Mouse (Mus musculus) embryonic facial prominence, embryonic 11.5 days (tissue): ENCODE measurements around the gene Rcsd1. TPM values are rescaled to one million over a fixed set of nuclear protein-coding genes. Genes with fewer than 3 reads are reported as not detected.
"Not testable (repeated sequence)": the region's sequence is repeated elsewhere in the genome, so short reads cannot be mapped to it uniquely, and the experiment has no call there.

Experiments
- ATAC-seq: fragments of 200-750 bp; cut with Nextera tagmentation; replicated peaks from 2 replicates; pipeline ENCODE4 v1.8.0; 2017; ENCODE audit warnings: low read depth; ENCODE audit not compliant: insufficient number of reproducible peaks, low FRiP score, low TSS enrichment
- DNase-seq: peaks from one replicate; pipeline ENCODE4 v3.0.0-alpha.2; 2015; ENCODE audit warnings: low spot score
- H3K27ac ChIP-seq: fragments of 300-500 bp; sonication (generic); replicated peaks from 2 replicates; pipeline ENCODE4 v1.5.1; 2014; ENCODE audit warnings: mild to moderate bottlenecking, low read depth, low read length, control low read depth
- H3K27me3 ChIP-seq: fragments of 300-500 bp; sonication (generic); 2 replicates; pipeline ENCODE4 v1.6.1; 2014; ENCODE audit warnings: mild to moderate bottlenecking, low read length, moderate library complexity, mixed read lengths; ENCODE audit not compliant: control insufficient read depth, insufficient read depth
- H3K36me3 ChIP-seq: fragments of 300-500 bp; sonication (generic); replicated peaks from 2 replicates; pipeline ENCODE4 v1.6.1; 2014; ENCODE audit warnings: low read depth, mild to moderate bottlenecking, low read length, moderate library complexity, mixed read lengths; ENCODE audit not compliant: control insufficient read depth, insufficient read depth
- H3K4me1 ChIP-seq: fragments of 300-500 bp; sonication (generic); 2 replicates; pipeline ENCODE4 v1.6.1; 2014; ENCODE audit warnings: low read length, mixed read lengths; ENCODE audit not compliant: control insufficient read depth, insufficient read depth
- H3K4me2 ChIP-seq: fragments of 300-500 bp; sonication (generic); 2 replicates; pipeline ENCODE4 v1.6.1; 2014; ENCODE audit warnings: low read depth, mild to moderate bottlenecking, control low read depth, low read length, moderate library complexity
- H3K4me3 ChIP-seq: fragments of 300-500 bp; sonication (generic); 2 replicates; pipeline ENCODE4 v1.5.1; 2014; ENCODE audit warnings: low read depth, low read length, control low read depth
- H3K9ac ChIP-seq: fragments of 300-500 bp; sonication (generic); replicated peaks from 2 replicates; pipeline ENCODE4 v1.6.1; 2014; ENCODE audit warnings: mild to moderate bottlenecking, control low read depth, low read length
- H3K9me3 ChIP-seq: fragments of 300-500 bp; sonication (generic); replicated peaks from 2 replicates; pipeline ENCODE4 v1.6.1; 2016; ENCODE audit warnings: mild to moderate bottlenecking, low read length, inconsistent platforms, mixed read lengths; ENCODE audit not compliant: control insufficient read depth
- WGBS: fragments of 180-500 bp; shearing (Covaris S2); extraction: QIAGEN DNeasy Blood & Tissue Kit; methylation state at CpG from one replicate; pipeline ENCODE4 v1.1.7; 2014; 5-methylcytosine and 5-hydroxymethylcytosine counted together
- polyA plus RNA-seq: library from polyadenylated mRNA; unstranded; fragments of >200 nt; fragmentation: Nextera tagmentation; extraction: Ambion mirVana; gene quantifications from 2 replicates; pipeline ENCODE4 v1.2.1, GENCODE M21; 2014

The Rcsd1 gene
- polyA plus RNA-seq, 1 experiment from 2014 or later: 8.3 TPM

DNA sequence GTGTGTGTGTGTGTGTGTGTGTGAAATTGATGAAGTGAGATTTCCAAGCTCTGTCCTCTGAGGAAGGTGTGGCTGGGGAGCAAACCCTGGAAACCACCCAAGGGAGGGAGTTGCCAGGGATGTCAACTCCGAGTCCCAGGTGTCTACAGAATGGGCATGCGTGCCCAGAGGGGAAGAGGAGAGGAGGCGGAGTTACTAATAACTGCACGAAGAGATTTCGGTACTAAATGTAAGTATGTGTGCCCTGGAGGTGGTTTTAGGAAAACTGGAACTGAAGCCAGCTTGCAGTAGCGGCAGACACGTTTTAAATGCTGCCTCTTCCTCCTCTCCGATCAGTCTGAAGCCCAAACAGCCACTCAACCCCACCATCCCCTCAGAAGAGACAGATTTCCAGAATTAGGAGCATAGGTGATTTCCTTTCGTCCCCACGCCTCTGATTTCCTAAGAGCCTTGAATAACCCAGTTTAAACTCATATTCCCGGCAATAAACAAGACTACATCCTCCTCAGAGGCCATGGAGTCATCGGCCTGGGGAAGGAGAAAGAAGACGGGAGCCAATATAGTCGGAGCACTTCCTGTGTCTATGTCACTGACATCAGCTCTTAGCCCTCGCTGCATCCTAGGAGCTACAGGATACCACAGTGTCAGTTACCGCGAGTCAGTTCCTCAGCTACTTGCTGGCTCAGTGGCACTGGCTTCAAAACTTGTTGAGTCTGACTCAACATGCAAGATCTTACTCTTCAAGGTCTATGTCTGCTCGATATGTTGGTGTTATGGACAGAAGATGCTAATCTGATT lies 27.3 kb downstream of the Rcsd1 start:
- no peak overlapping the region for H3K9ac ChIP-seq
- no peak for ATAC-seq
- no peaks in the 10 kb centered on the region for H3K36me3 ChIP-seq
- H3K4me1 ChIP-seq: no peaks in the 10 kb centered on the region; the same call in none of the 2 replicates
- H3K4me3 ChIP-seq: no peak overlapping the region
- H3K4me2 ChIP-seq: no peak overlapping the region
- H3K27me3 ChIP-seq: no peaks in the 10 kb centered on the region
- WGBS: 75% methylated on average over 18 of the region's 18 CpGs
- no peak overlapping the region for H3K27ac ChIP-seq
- no peaks in the 10 kb centered on the region for H3K9me3 ChIP-seq
- DNase-seq: no peak

DNA sequence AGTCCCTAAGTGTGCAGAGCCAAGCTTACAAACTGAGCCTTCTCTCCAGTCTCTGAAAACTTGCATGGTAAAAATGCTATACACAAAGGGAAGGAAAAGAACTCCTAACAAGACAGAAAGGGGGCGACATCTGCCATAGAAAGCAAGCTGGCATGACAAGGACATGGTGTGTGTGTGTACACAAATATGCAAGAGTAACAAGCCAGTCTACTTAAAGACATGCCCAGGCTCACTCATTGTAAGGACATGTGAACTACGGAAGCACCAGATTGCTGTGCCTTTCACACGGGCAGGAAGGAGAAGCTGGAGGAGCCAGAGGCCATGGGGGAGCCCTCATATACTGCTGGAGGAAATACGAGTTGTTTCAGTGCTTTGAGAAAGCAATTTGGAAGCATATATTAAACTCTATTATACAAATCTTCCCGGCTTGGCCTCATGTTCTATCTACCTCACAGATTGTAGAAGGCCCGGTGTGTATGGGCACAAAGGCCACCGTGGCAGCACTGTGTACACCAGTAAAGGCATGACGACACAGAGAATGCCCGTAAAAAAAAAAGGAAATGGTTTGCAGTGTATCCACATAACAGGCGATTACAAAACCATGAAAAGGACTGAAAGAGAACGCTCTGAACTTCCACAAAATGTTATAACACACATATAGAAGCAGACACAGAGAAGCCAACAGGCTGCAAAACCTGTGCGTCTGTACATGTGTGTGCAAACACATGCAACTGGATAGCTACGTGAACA lies 28.3 kb downstream of the Rcsd1 start:
- Histone ChIP-seq H3K9me3 (no peaks in the 10 kb centered on the region), H3K36me3 (no peaks in the 10 kb centered on the region), H3K9ac (no peak overlapping the region), H3K4me1 (no peaks in the 10 kb centered on the region; the same call in none of the 2 replicates), H3K27me3 (no peaks in the 10 kb centered on the region), H3K4me2 (no peak overlapping the region), H3K27ac (no peak overlapping the region), H3K4me3 (no peak overlapping the region)
- WGBS: 73% methylated on average over 13 of the region's 13 CpGs
- ATAC-seq: no peak
- no peak for DNase-seq

DNA sequence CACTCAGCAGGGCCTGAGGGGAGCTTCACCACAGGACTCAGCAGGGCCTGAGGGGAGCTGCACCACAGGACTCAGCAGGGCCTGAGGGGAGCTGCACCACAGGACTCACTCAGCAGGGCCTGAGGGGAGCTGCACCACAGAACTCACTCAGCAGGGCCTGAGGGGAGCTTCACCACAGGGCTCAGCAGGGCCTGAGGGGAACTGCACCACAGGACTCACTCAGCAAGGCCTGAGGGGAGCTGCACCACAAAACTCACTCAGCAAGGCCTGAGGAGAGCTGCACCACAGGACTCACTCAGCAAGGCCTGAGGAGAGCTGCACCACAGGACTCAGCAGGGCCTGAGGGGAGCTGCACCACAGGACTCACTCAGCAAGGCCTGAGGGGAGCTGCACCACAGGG lies 29.5 kb downstream of the Rcsd1 start:
- H3K27me3 ChIP-seq, ATAC-seq, H3K9me3 ChIP-seq, H3K4me1 ChIP-seq, H3K9ac ChIP-seq, DNase-seq, H3K4me2 ChIP-seq, H3K4me3 ChIP-seq, H3K36me3 ChIP-seq, H3K27ac ChIP-seq: not testable (repeated sequence)

DNA sequence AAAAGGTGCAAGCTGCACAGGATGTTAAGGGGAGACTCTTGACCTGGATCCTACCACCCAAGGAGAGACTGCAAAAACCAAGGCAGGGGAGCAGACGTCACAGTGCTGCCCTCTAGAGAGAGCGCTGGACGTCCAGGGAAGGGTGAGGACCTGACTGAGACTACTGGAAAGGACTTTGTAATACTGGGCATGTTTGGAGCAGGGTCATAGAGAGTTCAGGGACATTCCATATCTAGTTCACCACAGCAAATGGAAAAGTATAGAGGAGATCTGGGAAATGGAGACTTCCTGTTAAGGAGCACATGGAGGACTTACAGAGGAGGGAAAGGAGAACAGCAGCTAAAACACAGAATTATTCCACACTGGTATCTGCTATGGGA lies 29.9 kb downstream of the Rcsd1 start:
- no peaks in the 10 kb centered on the region; the same call in none of the 2 replicates for H3K4me1 ChIP-seq
- H3K27me3 ChIP-seq: no peaks in the 10 kb centered on the region
- no peaks in the 10 kb centered on the region for H3K36me3 ChIP-seq
- H3K4me2 ChIP-seq: no peak overlapping the region
- no peak overlapping the region for H3K9ac ChIP-seq
- no peak overlapping the region for H3K27ac ChIP-seq
- WGBS: 31% methylated on average over 3 of the region's 3 CpGs
- ATAC-seq (no peak), DNase-seq (no peak)
- no peak overlapping the region for H3K4me3 ChIP-seq
- no peaks in the 10 kb centered on the region for H3K9me3 ChIP-seq

DNA sequence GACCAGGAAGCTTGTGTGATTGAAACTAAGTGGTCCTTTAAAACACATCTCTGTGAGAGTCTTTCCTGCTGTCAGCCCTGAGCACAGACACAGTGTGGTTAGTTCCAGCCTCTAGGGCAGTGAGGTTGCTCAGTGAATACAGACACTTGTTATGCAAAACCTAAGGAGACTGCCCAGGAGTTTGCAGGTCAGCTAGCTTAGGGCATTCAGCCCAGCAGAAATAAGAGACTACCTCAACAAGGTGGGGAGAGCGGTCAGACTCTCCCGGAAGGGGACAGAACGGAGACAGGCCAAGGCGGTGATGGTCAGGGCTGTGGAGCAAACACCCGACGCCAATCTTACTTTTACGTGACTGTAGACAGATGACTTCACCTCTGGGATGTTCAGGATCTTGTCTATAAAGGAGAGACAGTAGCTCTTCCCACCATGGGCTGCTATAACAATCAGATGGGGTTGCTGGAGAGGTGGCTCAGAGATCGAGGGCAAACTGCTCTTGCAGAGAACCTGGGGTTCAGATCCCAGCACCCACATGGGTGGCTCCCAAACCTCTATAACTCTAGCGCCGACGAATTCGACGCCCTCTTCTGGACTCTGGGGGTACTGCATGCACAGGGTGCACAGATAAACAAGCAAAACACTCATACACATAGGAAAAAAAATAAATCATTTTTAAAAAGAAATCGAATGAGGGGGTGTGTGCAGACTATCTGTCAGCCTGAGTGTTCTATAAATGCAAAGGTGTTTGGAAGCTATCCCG lies 30.5 kb downstream of the Rcsd1 start:
- 65% methylated on average over 15 of the region's 15 CpGs for WGBS
- no peaks in the 10 kb centered on the region for H3K9me3 ChIP-seq
- H3K27me3 ChIP-seq: no peaks in the 10 kb centered on the region
- H3K4me3 ChIP-seq: no peak overlapping the region
- H3K4me1 ChIP-seq: no peaks in the 10 kb centered on the region; the same call in 1 of the 2 replicates
- ATAC-seq (no peak), DNase-seq (no peak)
- H3K9ac ChIP-seq: no peak overlapping the region
- H3K27ac ChIP-seq: no peak overlapping the region
- no peak overlapping the region for H3K4me2 ChIP-seq
- H3K36me3 ChIP-seq: no peaks in the 10 kb centered on the region

DNA sequence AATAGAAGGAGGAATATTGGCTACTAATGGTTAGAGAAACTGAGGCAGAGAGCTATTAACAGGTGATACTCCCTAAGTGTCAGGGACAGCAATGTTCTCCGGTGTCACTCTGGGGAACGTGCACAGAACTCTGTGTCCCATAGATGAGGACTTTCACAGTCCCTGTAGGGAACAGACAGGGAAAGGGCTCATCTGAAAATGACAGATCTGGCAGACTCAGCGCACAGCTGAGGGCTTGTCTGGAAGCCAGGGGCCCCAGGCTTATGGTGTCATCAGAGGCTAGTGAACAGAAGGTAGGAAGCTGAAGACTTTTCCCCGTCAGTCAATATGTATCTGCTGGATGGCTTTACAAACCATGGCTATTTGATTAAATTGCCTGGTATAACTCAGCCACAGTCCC lies 32.0 kb downstream of the Rcsd1 start:
- Histone ChIP-seq H3K27ac (no peak overlapping the region), H3K9ac (no peak overlapping the region), H3K4me1 (no peaks in the 10 kb centered on the region; the same call in 1 of the 2 replicates), H3K4me3 (no peak overlapping the region), H3K36me3 (no peaks in the 10 kb centered on the region), H3K27me3 (no peaks in the 10 kb centered on the region), H3K9me3 (no peaks in the 10 kb centered on the region), H3K4me2 (no peak overlapping the region)
- ATAC-seq (no peak), DNase-seq (no peak)
- WGBS: 61% methylated on average over 4 of the region's 4 CpGs

DNA sequence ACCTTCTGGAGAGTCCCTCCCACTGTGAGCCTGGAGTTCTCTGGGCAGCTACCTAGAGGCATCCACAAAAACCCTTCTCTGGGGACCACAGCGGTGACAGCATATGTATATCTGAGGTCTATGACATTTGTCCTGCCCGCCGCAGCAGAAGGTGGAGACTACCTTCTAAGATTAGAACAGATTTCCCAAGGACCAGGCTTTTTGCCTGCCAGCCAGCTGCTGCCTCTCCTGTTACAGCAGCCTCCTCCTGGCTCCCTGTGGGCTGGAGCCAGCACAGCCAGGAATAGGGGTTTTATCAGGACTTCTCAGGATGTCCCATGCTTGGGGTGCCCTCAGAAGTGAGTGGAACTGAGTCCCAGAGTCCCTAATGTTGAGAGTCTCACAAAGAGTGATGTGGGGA lies 32.6 kb downstream of the Rcsd1 start:
- no peak for DNase-seq
- Histone ChIP-seq H3K4me2 (no peak overlapping the region), H3K4me3 (no peak overlapping the region), H3K4me1 (no peaks in the 10 kb centered on the region; the same call in 1 of the 2 replicates), H3K36me3 (no peaks in the 10 kb centered on the region), H3K27ac (no peak overlapping the region), H3K27me3 (no peaks in the 10 kb centered on the region), H3K9me3 (no peaks in the 10 kb centered on the region), H3K9ac (no peak overlapping the region)
- no peak for ATAC-seq
- 63% methylated on average over 3 of the region's 3 CpGs for WGBS
